Mouse (Mus musculus): ENCODE measurements around the gene Akap8l. TPM values are rescaled to one million over a fixed set of nuclear protein-coding genes. Genes with fewer than 3 reads are reported as not detected.

Akap8l gene
- polyA plus RNA-seq, 1 experiment from 2014 or later = 115 TPM

- Histone ChIP-seq H3K27me3 (ENCODE audit: control insufficient read depth, insufficient read depth, low read length) (no peaks in the 10 kb centered on the region), H3K27ac (replicated peaks; ENCODE audit: low read depth, low read length) (no peak overlapping the region), H3K9me3 (ENCODE audit: control insufficient read depth, low read length) (no peaks in the 10 kb centered on the region), H3K9ac (replicated peaks; ENCODE audit: low read length) (no peak overlapping the region), H3K36me3 (ENCODE audit: control insufficient read depth, insufficient read depth, low read length) (peaks cover 58% of the 10 kb centered on the region), H3K4me1 (ENCODE audit: control insufficient read depth, insufficient read depth, low read length) (peaks cover 6% of the 10 kb centered on the region), H3K4me2 (ENCODE audit: low read length) (no peak overlapping the region), H3K4me3 (replicated peaks; ENCODE audit: low read depth, low read length) (no peak overlapping the region)
- no peak for ATAC-seq (ENCODE audit: low FRiP score, low TSS enrichment)
- 87% methylated on average over 7 of the region's 7 CpGs for WGBS
- peak; percentile 20 for DNase-seq
Observed at GRCm38 (mm10) chr17:32382576-32382975, 32.2 kb upstream of the Akap8l start.

- WGBS = 72% methylated on average over 2 of the region's 2 CpGs
- DNase-seq (no peak), ATAC-seq (ENCODE audit: low FRiP score, low TSS enrichment) (no peak)
- Histone ChIP-seq H3K27ac (replicated peaks; ENCODE audit: low read depth, low read length) (no peak overlapping the region), H3K9ac (replicated peaks; ENCODE audit: low read length) (no peak overlapping the region), H3K4me3 (replicated peaks; ENCODE audit: low read depth, low read length) (no peak overlapping the region), H3K27me3 (ENCODE audit: control insufficient read depth, insufficient read depth, low read length) (no peaks in the 10 kb centered on the region), H3K4me2 (ENCODE audit: low read length) (no peak overlapping the region), H3K9me3 (ENCODE audit: control insufficient read depth, low read length) (no peaks in the 10 kb centered on the region), H3K36me3 (ENCODE audit: control insufficient read depth, insufficient read depth, low read length) (peaks cover 44% of the 10 kb centered on the region), H3K4me1 (ENCODE audit: control insufficient read depth, insufficient read depth, low read length) (no peaks in the 10 kb centered on the region)
Observed at GRCm38 (mm10) chr17:32378786-32379185, 28.4 kb upstream of the Akap8l start.

GRCm38 (mm10) chr17:32377137-32377536, 26.7 kb upstream of the Akap8l start:
- no peaks in the 10 kb centered on the region for H3K9me3 ChIP-seq (ENCODE audit: control insufficient read depth, low read length)
- no peak overlapping the region for H3K4me2 ChIP-seq (ENCODE audit: low read length)
- H3K27ac ChIP-seq (replicated peaks; ENCODE audit: low read depth, low read length) = no peak overlapping the region
- H3K36me3 ChIP-seq (ENCODE audit: control insufficient read depth, insufficient read depth, low read length) = peaks cover 32% of the 10 kb centered on the region
- no peak overlapping the region for H3K4me3 ChIP-seq (replicated peaks; ENCODE audit: low read depth, low read length)
- H3K27me3 ChIP-seq (ENCODE audit: control insufficient read depth, insufficient read depth, low read length) = no peaks in the 10 kb centered on the region
- no peak overlapping the region for H3K9ac ChIP-seq (replicated peaks; ENCODE audit: low read length)
- 85% methylated on average over 9 of the region's 9 CpGs for WGBS
- ATAC-seq (ENCODE audit: low FRiP score, low TSS enrichment) (no peak), DNase-seq (no peak)
- H3K4me1 ChIP-seq (ENCODE audit: control insufficient read depth, insufficient read depth, low read length) = no peaks in the 10 kb centered on the region

- H3K4me3 ChIP-seq (replicated peaks; ENCODE audit: low read depth, low read length) = no peak overlapping the region
- no peaks in the 10 kb centered on the region for H3K4me1 ChIP-seq (ENCODE audit: control insufficient read depth, insufficient read depth, low read length)
- H3K27ac ChIP-seq (replicated peaks; ENCODE audit: low read depth, low read length) = no peak overlapping the region
- 92% methylated on average over 15 of the region's 15 CpGs for WGBS
- no peak overlapping the region for H3K4me2 ChIP-seq (ENCODE audit: low read length)
- no peaks in the 10 kb centered on the region for H3K9me3 ChIP-seq (ENCODE audit: control insufficient read depth, low read length)
- H3K27me3 ChIP-seq (ENCODE audit: control insufficient read depth, insufficient read depth, low read length) = no peaks in the 10 kb centered on the region
- no peak for ATAC-seq (ENCODE audit: low FRiP score, low TSS enrichment)
- no peak overlapping the region for H3K9ac ChIP-seq (replicated peaks; ENCODE audit: low read length)
- no peak for DNase-seq
- H3K36me3 ChIP-seq (ENCODE audit: control insufficient read depth, insufficient read depth, low read length) = peaks cover 32% of the 10 kb centered on the region
Observed at GRCm38 (mm10) chr17:32376475-32376874, 26.1 kb upstream of the Akap8l start.

GRCm38 (mm10) chr17:32368991-32369578, 18.7 kb upstream of the Akap8l start:
- Histone ChIP-seq H3K4me2 (ENCODE audit: low read length) (peak overlapping the region; percentile 35), H3K9ac (replicated peaks; ENCODE audit: low read length) (no peak overlapping the region), H3K9me3 (ENCODE audit: control insufficient read depth, low read length) (no peaks in the 10 kb centered on the region), H3K27me3 (ENCODE audit: control insufficient read depth, insufficient read depth, low read length) (no peaks in the 10 kb centered on the region), H3K27ac (replicated peaks; ENCODE audit: low read depth, low read length) (no peak overlapping the region), H3K4me1 (ENCODE audit: control insufficient read depth, insufficient read depth, low read length) (peaks cover 4% of the 10 kb centered on the region; the same call in 1 of the 2 replicates), H3K4me3 (replicated peaks; ENCODE audit: low read depth, low read length) (no peak overlapping the region; the same call in 1 of the 2 replicates), H3K36me3 (ENCODE audit: control insufficient read depth, insufficient read depth, low read length) (peaks cover 12% of the 10 kb centered on the region)
- WGBS = 18% methylated on average over 12 of the region's 17 CpGs
- ATAC-seq (ENCODE audit: low FRiP score, low TSS enrichment) (no peak), DNase-seq (no peak)

- DNase-seq (no peak), ATAC-seq (ENCODE audit: low FRiP score, low TSS enrichment) (no peak)
- no peaks in the 10 kb centered on the region for H3K9me3 ChIP-seq (ENCODE audit: control insufficient read depth, low read length)
- 91% methylated on average over 11 of the region's 11 CpGs for WGBS
- H3K9ac ChIP-seq (replicated peaks; ENCODE audit: low read length) = no peak overlapping the region
- no peak overlapping the region for H3K4me2 ChIP-seq (ENCODE audit: low read length)
- H3K36me3 ChIP-seq (ENCODE audit: control insufficient read depth, insufficient read depth, low read length) = peaks cover 13% of the 10 kb centered on the region
- no peaks in the 10 kb centered on the region for H3K27me3 ChIP-seq (ENCODE audit: control insufficient read depth, insufficient read depth, low read length)
- H3K27ac ChIP-seq (replicated peaks; ENCODE audit: low read depth, low read length) = no peak overlapping the region
- H3K4me1 ChIP-seq (ENCODE audit: control insufficient read depth, insufficient read depth, low read length) = peaks cover 12% of the 10 kb centered on the region
- no peak overlapping the region for H3K4me3 ChIP-seq (replicated peaks; ENCODE audit: low read depth, low read length)
Observed at GRCm38 (mm10) chr17:32367706-32368105, 17.3 kb upstream of the Akap8l start.

GRCm38 (mm10) chr17:32365296-32365695, 14.9 kb upstream of the Akap8l start:
- H3K27me3 ChIP-seq (ENCODE audit: control insufficient read depth, insufficient read depth, low read length) = no peaks in the 10 kb centered on the region
- no peak overlapping the region for H3K4me3 ChIP-seq (replicated peaks; ENCODE audit: low read depth, low read length)
- H3K4me1 ChIP-seq (ENCODE audit: control insufficient read depth, insufficient read depth, low read length) = peaks cover 14% of the 10 kb centered on the region
- DNase-seq = no peak
- no peak overlapping the region for H3K9ac ChIP-seq (replicated peaks; ENCODE audit: low read length)
- H3K9me3 ChIP-seq (ENCODE audit: control insufficient read depth, low read length) = no peaks in the 10 kb centered on the region
- no peak overlapping the region for H3K4me2 ChIP-seq (ENCODE audit: low read length)
- H3K27ac ChIP-seq (replicated peaks; ENCODE audit: low read depth, low read length) = no peak overlapping the region
- no peak for ATAC-seq (ENCODE audit: low FRiP score, low TSS enrichment)
- WGBS = 86% methylated on average over 1 of the region's 1 CpGs
- peaks cover 36% of the 10 kb centered on the region for H3K36me3 ChIP-seq (ENCODE audit: control insufficient read depth, insufficient read depth, low read length)

GRCm38 (mm10) chr17:32364850-32365249, 14.4 kb upstream of the Akap8l start:
- peak overlapping the region; percentile 86 for H3K27ac ChIP-seq (replicated peaks; ENCODE audit: low read depth, low read length)
- no peak for DNase-seq
- H3K9ac ChIP-seq (replicated peaks; ENCODE audit: low read length) = peak overlapping the region; percentile 99
- ATAC-seq (ENCODE audit: low FRiP score, low TSS enrichment) = peak; percentile 28; the same call in 1 of the 2 replicates
- H3K4me1 ChIP-seq (ENCODE audit: control insufficient read depth, insufficient read depth, low read length) = peaks cover 14% of the 10 kb centered on the region
- H3K4me3 ChIP-seq (replicated peaks; ENCODE audit: low read depth, low read length) = peak overlapping the region; percentile 92
- H3K27me3 ChIP-seq (ENCODE audit: control insufficient read depth, insufficient read depth, low read length) = no peaks in the 10 kb centered on the region
- 73% methylated on average over 5 of the region's 5 CpGs for WGBS
- H3K36me3 ChIP-seq (ENCODE audit: control insufficient read depth, insufficient read depth, low read length) = peaks cover 40% of the 10 kb centered on the region
- no peaks in the 10 kb centered on the region for H3K9me3 ChIP-seq (ENCODE audit: control insufficient read depth, low read length)
- peak overlapping the region; percentile 87 for H3K4me2 ChIP-seq (ENCODE audit: low read length)

GRCm38 (mm10) chr17:32364331-32364730, 13.9 kb upstream of the Akap8l start:
- WGBS = under 1% methylated on average over 46 of the region's 47 CpGs
- ATAC-seq (ENCODE audit: low FRiP score, low TSS enrichment) (peak; percentile 94), DNase-seq (peak; percentile 98)
- Histone ChIP-seq H3K9me3 (ENCODE audit: control insufficient read depth, low read length) (no peaks in the 10 kb centered on the region), H3K27ac (replicated peaks; ENCODE audit: low read depth, low read length) (peak overlapping the region; percentile 86), H3K4me3 (replicated peaks; ENCODE audit: low read depth, low read length) (peak overlapping the region; percentile 92), H3K4me2 (ENCODE audit: low read length) (peak overlapping the region; percentile 87), H3K36me3 (ENCODE audit: control insufficient read depth, insufficient read depth, low read length) (peaks cover 45% of the 10 kb centered on the region), H3K27me3 (ENCODE audit: control insufficient read depth, insufficient read depth, low read length) (no peaks in the 10 kb centered on the region), H3K9ac (replicated peaks; ENCODE audit: low read length) (peak overlapping the region; percentile 99), H3K4me1 (ENCODE audit: control insufficient read depth, insufficient read depth, low read length) (peaks cover 14% of the 10 kb centered on the region)
